Mouse (Mus musculus) layer of hippocampus, adult 2 months (tissue): ENCODE measurements around the gene Slfn8. TPM values are rescaled to one million over a fixed set of nuclear protein-coding genes. Genes with fewer than 3 reads are reported as not detected.
"Not testable (repeated sequence)": the region's sequence is repeated elsewhere in the genome, so short reads cannot be mapped to it uniquely, and the experiment has no call there.

ENCODE experiments used
- DNase-seq, 2 experiments: peaks; one replicate each; pipeline ENCODE4 v3.0.0; 2022; ENCODE audit warnings: low spot score in 2 of 2
- H3K27ac ChIP-seq: fragments of 200-600 bp; 2 replicates; pipeline ENCODE4 v1.8.1; 2022
- H3K4me3 ChIP-seq: fragments of 200-600 bp; 2 replicates; pipeline ENCODE4 v1.8.1; 2022; ENCODE audit warnings: mild to moderate bottlenecking
- CTCF ChIP-seq: fragments of 200-600 bp; conservative IDR thresholded peaks from 2 replicates; pipeline ENCODE4 v1.8.1; 2022; ENCODE audit warnings: antibody characterized with exemption, mild to moderate bottlenecking, moderate library complexity
- total RNA-seq, 2 experiments: library from RNA; stranded (reverse); gene quantifications; 2 replicates each; pipeline ENCODE4 v1.2.3; 2021

The Slfn8 gene
- total RNA-seq, 2 experiments from 2014 or later: 0.44 to 0.69 TPM

GRCm38 (mm10) chr11:83041000-83041399 is 20.4 kb upstream of the Slfn8 start:
- Histone ChIP-seq H3K4me3 (no peak overlapping the region), H3K27ac (no peak overlapping the region)
- DNase-seq: no peak
- TF ChIP-seq CTCF: no peak

DNA sequence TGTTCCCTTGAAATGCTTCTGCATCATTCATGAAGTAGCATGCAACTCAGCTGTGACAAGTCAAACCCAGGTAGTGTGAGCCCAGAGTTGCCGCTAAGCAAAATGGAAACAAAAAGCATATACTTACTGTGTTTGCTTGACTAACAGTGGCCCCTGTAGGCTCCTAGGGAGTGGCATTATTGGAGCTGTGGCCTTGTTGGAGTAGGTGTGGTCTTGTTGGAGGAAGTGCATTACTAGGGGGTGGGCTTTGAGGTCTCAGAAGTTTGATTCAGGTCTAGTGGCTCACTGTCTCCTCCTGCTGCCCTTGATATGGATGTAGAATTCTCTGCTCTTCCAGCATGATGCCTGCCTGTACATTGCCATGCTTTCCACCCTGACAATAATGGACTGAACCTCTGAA is 19.7 kb upstream of the Slfn8 start:
- Histone ChIP-seq H3K27ac (no peak overlapping the region), H3K4me3 (no peak overlapping the region)
- no peak for DNase-seq
- TF ChIP-seq CTCF: no peak

GRCm38 (mm10) chr11:83039796-83040195 is 19.2 kb upstream of the Slfn8 start:
- Histone ChIP-seq H3K4me3 (no peak overlapping the region), H3K27ac (no peak overlapping the region)
- TF ChIP-seq CTCF: no peak
- DNase-seq: no peak

- no peak overlapping the region for H3K27ac ChIP-seq
- no peak for DNase-seq
- no peak overlapping the region for H3K4me3 ChIP-seq
- TF ChIP-seq CTCF: no peak
These were observed 18.5 kb upstream of the Slfn8 start for GRCm38 (mm10) chr11:83039156-83039555.

GRCm38 (mm10) chr11:83038686-83039085 is 18.1 kb upstream of the Slfn8 start:
- not testable (repeated sequence) for H3K4me3 ChIP-seq

DNA sequence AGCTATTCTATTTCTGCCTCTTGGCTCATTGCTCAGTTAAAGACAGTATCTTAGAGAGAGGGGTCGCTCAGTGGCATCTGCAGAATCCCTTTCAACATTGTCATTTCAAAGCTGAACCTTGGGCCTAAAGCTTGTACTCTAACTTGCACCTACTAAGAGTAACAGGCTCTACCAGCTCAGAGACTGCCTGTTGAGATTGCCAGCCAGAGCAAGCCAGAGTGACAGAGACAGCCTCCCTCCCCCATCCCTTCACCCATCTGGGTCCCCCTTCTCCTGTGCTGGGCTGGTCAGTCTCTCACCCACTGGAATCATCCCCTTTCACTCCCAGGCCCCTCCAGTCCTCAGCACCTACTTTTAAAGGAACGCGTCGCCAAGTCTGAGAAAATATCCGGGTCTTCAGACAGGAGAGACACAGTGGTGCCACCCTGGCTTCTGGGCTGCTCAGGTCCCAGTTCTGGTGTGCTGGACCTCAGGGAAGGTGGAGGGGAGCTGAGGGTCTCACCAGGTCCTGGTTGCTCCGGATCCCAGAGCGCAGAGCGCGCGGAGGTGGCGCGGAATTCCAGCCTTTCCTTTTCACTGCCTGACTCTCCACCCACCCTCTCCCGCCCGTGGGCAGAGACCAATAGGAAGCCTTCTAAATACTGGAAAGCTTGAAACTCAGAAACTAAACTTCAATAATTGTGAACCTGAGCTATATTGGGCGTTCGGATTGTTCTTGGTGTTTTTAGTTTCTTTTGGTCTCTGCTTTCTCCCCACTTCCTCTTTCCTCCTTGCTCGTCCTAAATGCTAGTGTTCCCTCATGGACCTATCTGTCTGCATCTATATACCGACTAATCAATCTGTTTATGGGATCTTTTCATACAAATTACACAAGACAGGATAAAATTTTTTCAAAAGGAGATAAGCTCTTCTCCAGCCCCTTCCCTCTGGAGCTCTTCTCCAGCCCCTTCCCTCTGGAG is 770 bp downstream of the Slfn8 start:
- DNase-seq: not testable (repeated sequence)
- peak overlapping the region; percentile 18; the same call in 1 of the 2 replicates for H3K27ac ChIP-seq
- peak overlapping the region; percentile 24; the same call in 1 of the 2 replicates for H3K4me3 ChIP-seq

More at GRCm38 (mm10) chr11:83038686-83039085, 18.1 kb upstream of the Slfn8 start:
- not testable (repeated sequence) for DNase-seq, H3K27ac ChIP-seq

GRCm38 (mm10) chr11:83016093-83016492 is 4.5 kb downstream of the Slfn8 start:
- no peak overlapping the region for H3K4me3 ChIP-seq
- TF ChIP-seq CTCF: no peak
- no peak for DNase-seq
- H3K27ac ChIP-seq: no peak overlapping the region

GRCm38 (mm10) chr11:83013356-83013755 is 7.3 kb downstream of the Slfn8 start:
- DNase-seq: no peak
- H3K4me3 ChIP-seq: no peak overlapping the region
- TF ChIP-seq CTCF: no peak
- H3K27ac ChIP-seq: no peak overlapping the region

DNA sequence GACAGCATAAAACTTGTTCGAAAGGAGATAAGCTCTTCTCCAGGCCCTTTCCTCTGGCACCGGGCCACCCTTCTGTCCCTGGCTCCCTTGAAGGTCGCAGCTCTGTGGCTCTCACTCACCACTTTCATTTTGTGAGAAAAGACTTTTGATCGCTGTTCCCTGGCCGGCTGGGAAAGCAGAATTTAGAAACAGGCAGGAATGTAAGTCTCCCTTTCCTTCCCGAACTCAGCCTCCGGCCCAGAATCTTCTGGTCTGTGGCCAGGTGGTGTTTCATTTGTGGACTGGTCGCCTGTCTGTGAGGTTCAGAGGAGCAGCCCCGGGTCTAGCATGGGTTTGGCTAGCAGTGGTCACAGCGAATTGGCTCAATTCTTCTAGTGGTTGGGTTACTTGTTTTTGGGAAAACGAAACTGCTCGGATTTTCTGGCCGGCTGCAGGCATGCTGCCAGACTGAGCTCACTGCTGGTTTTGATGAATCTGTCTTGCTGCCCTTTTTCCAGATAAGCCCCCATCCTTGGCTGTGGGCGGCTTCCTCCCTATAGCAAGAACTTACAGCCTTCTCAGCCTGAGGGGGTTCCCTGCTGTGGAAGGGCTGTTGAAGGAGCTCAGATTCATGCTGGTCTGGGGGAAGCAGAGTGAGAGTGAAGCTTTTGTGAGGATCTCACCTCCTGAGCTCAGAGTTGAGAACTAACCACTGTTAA is 29.0 kb downstream of the Slfn8 start, which contains the start of gene Slfn9:
Gene Slfn9 (minus strand): TSS at position 362 of the 698 bp plus-strand sequence.
- H3K27ac ChIP-seq: no peak within 1 kb of the TSS; the same call in 1 of the 2 replicates
- H3K4me3 ChIP-seq: peak within 1 kb of the TSS; percentile 58
- DNase-seq: no peak
- no peak for TF ChIP-seq CTCF

DNA sequence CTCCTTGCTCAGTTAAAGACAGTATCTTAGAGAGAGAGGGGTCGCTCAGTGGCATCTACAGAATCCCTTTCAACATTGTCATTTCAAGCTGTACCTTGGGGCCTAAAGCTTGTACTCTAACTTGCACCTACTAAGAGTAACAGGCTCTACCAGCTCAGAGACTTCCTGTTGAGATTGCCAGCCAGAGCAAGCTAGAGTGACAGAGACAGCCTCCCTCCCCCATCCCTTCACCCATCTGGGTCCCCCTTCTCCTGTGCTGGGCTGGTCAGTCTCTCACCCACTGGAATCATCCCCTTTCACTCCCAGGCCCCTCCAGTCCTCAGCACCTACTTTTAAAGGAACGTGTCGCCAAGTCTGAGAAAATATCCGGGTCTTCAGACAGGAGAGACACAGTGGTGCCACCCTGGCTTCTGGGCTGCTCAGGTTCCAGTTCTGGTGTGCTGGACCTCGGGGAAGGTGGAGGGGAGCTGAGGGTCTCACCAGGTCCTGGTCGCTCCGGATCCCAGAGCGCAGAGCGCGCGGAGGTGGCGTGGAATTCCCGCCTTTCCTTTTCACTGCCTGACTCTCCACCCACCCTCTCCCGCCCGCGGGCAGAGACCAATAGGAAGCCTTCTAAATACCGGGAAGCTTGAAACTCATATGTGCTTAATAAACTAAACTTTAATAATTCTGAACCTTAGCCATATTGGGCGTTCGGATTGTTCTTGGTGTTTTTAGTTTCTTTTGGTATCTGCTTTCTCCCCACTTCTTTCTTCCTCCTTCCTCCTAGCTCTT is 29.8 kb downstream of the Slfn8 start:
- not testable (repeated sequence) for DNase-seq, H3K27ac ChIP-seq
- peak overlapping the region; percentile 58 for H3K4me3 ChIP-seq

DNA sequence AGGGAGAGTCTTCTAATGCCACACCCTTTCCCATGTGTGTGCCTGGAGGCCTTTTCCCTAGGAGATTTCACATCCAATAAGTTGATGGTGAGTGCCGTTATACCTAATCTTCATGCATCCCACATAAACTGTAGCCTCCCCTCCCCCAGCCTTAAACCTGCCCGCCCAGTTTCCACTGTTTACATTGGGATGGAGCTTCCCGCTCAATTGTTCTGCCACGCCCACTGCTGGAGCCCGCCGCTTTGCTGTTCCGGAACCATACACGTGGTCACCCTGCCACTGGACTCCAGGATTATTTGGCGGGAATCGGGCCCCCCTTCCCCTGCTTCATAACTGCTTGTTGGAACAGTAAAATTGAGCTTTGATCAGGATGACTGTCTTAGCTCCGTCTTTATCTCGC is 31.3 kb downstream of the Slfn8 start:
- Histone ChIP-seq H3K4me3 (no peak overlapping the region), H3K27ac (no peak overlapping the region)
- DNase-seq: no peak
- no peak for TF ChIP-seq CTCF

DNA sequence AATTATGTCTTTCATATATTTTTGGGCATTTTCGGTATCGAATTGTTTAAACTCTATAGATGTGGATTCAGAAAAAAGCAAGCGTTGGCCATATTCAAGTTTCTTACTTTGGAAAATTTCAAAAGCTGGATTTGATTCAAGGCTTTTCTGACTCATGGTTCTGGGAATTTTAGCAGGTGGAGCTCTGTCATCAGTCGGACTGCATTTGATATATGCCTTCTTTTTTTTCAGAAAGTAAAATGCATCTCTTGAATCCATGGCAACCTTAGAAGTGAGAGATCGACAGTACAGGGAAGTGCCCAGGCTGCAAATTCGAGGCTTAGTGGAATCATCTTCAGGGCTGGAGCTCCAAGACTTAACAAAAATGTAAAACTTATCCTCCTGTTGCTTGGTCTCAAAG is 33.0 kb downstream of the Slfn8 start:
- TF ChIP-seq CTCF: no peak
- DNase-seq: no peak
- Histone ChIP-seq H3K27ac (no peak overlapping the region), H3K4me3 (no peak overlapping the region)

GRCm38 (mm10) chr11:82983193-82983592 is 37.4 kb downstream of the Slfn8 start:
- no peak overlapping the region for H3K4me3 ChIP-seq
- H3K27ac ChIP-seq: no peak overlapping the region
- no peak for DNase-seq
- TF ChIP-seq CTCF: no peak

- H3K27ac ChIP-seq, DNase-seq, H3K4me3 ChIP-seq: not testable (repeated sequence)
These were observed 38.2 kb downstream of the Slfn8 start for GRCm38 (mm10) chr11:82982409-82982808.
